Mouse (Mus musculus) adrenal gland (tissue): ENCODE measurements around the gene Ushbp1.
"Not testable (repeated sequence)": the region's sequence is repeated elsewhere in the genome, so short reads cannot be mapped to it uniquely, and the experiment has no call there.

Source experiments
- intact Hi-C: fragments of 180-260 bp; cut with DNase I; formaldehyde crosslinking; loops from one replicate; pipeline ENCODE4 v1.15.1; 2025

The Ushbp1 gene

GRCm38 (mm10) chr8:71371236-71371848 lies 24.3 kb downstream of the Ushbp1 start, which contains the start of gene Ocel1:
TSS of gene Ocel1 (plus strand) at chr8:71371298.
- intact Hi-C loops, result no loop called here

DNA sequence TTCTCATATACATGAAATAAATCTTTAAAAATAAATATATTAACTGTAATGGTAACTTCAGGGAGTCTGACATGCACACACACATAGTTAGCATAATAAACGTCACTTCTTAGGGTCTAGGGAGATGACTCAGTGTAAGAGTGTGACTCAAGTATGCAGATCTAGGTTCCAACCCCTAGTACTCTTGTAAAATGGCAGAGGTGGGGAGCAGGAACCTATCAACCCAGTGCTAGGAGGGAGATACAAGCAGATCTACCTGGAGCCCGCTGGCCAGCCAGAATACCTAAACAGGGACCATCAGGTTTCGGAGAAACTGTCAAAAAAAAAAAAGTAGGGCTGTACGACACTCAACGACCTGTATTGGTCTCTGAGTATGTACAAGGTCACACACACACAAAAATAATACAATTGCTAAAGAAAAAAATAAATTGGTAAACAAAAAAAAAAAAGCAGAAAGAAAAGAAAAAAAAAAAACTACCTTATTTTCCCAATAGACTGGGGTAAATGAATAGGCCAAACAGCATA lies 24.8 kb downstream of the Ushbp1 start:
- intact Hi-C loops, result no loop called here

DNA sequence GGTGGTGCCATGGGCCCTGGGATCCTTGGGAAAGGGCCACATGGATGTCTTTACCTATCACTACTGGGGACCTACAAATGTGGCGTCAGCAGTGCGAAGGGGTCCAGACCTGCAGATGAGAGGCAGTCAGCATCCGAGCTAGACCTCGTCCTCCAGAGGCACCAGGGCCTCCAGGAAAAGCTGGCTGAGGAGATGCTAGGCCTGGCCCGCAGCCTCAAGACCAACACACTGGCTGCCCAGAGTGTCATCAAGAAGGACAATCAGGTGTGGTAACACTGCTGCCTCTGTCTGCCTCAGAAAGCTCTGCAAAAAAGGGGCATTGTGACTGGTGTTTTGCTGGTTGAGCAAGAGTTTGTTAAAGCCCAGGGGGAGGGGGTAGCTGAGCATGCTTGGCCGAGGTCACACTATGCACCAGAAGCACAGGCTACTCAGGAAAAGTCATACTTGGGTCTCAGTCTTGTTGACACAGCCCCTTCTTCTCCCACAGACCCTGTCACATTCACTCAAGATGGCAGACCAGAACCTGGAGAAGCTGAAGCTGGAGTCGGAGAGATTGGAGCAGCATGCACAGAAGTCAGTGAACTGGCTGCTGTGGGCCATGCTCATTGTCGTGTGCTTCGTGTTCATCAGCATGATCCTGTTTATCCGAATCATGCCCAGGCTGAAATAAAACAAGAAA lies 26.4 kb downstream of the Ushbp1 start:
- intact Hi-C loops, result no loop called here

- intact Hi-C loops, result no loop called here
Observed at GRCm38 (mm10) chr8:71368366-71368765, 27.2 kb downstream of the Ushbp1 start.

DNA sequence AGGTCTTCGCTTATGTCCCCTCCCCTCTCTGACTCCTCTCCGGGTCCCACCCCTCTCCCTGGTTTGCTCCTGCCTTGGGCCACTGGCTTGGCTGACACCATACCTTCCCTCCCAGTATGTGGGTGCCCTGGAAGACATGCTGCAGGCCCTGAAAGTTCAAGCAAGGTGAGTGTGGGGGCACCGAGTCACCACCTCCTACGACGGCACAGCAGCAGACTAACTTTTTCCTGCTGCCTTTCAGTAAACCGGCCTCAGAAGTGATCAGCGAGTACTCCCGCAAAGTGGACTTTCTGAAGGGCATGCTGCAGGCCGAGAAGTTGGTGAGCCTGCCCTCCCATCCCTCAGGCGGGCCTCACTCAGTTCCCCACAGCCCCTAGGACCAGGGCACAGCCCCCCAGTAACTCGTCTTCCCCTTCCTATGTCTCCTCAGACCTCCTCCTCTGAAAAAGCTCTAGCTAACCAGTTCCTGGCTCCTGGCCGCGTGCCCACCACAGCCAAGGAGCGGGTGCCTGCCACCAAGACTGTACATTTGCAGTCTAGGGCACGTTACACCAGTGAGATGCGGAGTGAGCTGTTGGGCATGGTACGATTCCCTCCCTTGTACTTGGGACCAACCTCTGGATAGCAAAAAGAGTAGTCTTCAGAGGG lies 27.9 kb downstream of the Ushbp1 start:
- intact Hi-C loops, result loop anchor here (2.0 kb wide), 1 partner anchor 39 kb away; the partner anchor contains the start of gene Ankle1

GRCm38 (mm10) chr8:71366771-71367528 lies 28.7 kb downstream of the Ushbp1 start, which contains the start of gene Use1:
TSS of gene Use1 (plus strand) at chr8:71366848.
- intact Hi-C loops, result loop anchor here (2.0 kb wide), 1 partner anchor 40 kb away; the partner anchor contains the start of gene Ankle1

GRCm38 (mm10) chr8:71358026-71358425 lies 37.6 kb downstream of the Ushbp1 start:
- intact Hi-C loops, result loop anchor here (5.0 kb wide), 1 partner anchor 136 kb away; no protein-coding TSS in a partner anchor

- intact Hi-C loops, result no loop called here
Observed at GRCm38 (mm10) chr8:71351520-71351919, 44.1 kb downstream of the Ushbp1 start.

- intact Hi-C loops, result no loop called here
Observed at GRCm38 (mm10) chr8:71351117-71351516, 44.5 kb downstream of the Ushbp1 start.

GRCm38 (mm10) chr8:71346581-71346980 lies 49.0 kb downstream of the Ushbp1 start:
- intact Hi-C loops, result no loop called here

DNA sequence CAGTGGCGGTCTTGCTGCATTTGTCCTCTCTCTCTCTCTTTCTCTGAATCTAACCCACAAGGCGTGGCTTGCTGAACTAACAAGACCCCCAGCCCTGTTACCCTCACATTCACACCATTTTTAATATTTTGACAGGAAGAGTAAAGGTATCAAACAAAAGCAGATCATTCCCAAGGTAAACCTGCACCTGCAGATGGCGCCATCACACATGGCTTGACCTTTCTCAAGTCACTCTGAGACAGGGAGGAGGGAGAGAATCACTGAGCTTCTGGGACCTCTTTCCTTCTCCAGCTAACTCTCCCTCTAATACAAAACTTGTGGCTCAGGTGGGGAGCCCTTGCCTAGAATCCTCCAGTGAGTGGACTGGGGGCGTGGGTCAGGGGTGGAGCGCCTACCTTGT lies 55.0 kb downstream of the Ushbp1 start:
- intact Hi-C loops, result no loop called here

DNA sequence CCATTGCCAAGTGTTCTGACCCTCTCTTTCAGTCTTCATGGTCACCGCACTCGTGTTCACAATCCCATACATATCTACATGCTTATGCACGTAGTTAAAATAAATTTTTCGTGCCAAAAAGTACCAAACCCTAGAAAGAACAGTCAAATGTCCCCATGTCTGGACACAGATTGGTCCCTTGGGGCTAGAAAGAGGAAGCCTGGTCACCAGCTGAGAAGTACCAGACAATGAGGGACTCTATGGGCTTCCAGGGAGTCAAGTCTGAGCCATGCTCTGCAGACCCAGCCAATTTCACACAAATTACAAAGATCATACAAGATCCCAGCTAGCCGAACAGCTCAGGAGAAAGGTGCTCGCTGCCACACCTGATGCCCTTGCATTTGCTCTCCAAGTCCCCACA lies 57.8 kb downstream of the Ushbp1 start:
- intact Hi-C loops, result not testable (repeated sequence)
